Mouse (Mus musculus): ENCODE data around the gene Ankib1.
A peak's percentile ranks its signal among the peaks of the same experiment; 100 is the strongest.
"Not testable (repeated sequence)": the region's sequence is repeated elsewhere in the genome, so short reads cannot be mapped to it uniquely, and the experiment has no call there.

Gene Ankib1

GRCm38 (mm10) chr5:3723415-3723814 lies 79.3 kb downstream of the Ankib1 start:
- no peak for DNase-seq (ENCODE audit: low spot score)

DNA sequence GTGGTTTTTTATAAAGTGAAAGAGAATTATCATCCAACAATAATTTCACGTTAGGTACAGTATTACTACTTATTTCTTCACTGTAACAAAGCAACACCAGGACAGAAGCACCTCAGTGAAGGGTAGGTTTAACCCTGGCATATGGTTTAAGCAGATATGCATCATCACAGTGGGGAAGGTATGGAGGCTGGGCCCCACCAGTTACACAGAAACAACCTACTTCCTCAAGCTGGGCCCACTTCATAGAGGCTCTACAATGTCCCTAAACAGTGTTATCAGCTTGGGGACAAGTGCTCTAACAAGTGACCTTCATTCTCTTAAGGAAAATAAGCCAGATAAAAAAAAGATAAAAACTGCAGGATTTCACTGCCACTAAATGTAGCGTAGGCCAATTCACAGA lies 79.9 kb downstream of the Ankib1 start:
- no peak for DNase-seq (ENCODE audit: low spot score)

DNA sequence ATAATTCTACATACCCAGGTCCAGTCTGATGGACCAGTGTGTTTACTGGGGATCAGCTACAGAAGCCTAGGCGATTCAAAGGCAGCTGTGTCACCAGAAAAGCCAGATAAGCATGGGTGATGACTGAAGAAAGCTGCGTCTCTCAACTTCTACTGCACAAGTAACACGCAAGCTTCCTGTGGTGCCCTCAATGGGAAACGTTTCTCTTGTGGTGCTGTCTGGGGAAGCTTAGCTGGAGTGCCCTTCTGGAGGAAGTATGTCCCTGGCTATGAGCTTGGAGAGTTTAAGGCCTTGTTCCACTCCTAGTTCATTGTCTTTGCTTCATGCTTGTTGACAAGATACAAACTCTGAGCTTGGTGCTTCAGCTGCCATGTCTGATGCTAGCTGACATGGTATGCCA lies 83.4 kb downstream of the Ankib1 start:
- no peak for DNase-seq (ENCODE audit: low spot score)

- no peak for DNase-seq (ENCODE audit: low spot score)
Measured at GRCm38 (mm10) chr5:3715800-3716199, 86.9 kb downstream of the Ankib1 start.

DNA sequence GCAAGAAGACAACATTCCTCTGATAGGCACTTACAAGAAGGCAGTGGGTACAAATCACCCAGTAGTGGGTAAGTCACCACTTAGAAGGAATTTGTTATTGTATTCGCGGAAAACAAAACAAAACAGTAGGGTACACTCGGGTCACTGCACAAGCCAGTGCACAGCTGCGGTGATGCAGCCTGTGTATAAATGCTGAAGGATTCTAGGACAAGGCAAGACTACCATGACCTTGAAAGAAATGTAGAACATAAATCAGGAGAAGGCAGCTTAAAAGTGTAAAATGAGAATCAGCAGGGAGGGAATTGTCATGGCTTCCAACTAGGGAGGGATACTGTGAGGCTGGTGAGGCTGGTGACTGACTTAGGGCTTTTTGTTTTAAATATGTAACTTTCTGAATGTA lies 100.5 kb downstream of the Ankib1 start:
- no peak for DNase-seq (ENCODE audit: low spot score)

GRCm38 (mm10) chr5:3700025-3700424 lies 102.7 kb downstream of the Ankib1 start:
- DNase-seq (ENCODE audit: low spot score): no peak

DNA sequence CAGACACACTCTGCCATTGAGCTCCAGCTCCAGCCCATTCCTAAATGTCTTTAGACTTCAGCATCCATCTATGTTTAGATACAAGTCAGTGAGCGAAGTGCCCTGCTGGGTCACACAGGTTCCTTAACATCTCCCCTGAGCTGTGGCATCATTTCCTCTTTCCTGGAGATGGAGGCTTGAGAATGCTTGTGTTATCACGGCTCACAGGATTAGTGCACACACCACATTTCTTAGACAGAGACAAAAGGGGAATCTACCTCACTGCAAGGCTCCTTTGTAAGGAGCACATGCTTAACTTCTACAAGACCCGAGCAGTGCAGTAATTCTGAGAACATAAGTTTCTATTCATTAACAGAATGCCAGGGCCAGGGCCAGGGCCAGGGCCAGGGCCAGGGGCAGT lies 106.7 kb downstream of the Ankib1 start:
- no peak for DNase-seq (ENCODE audit: low spot score)

- no peak for DNase-seq (ENCODE audit: low spot score)
Measured at GRCm38 (mm10) chr5:3695191-3695590, 107.5 kb downstream of the Ankib1 start.

- DNase-seq (ENCODE audit: low spot score): no peak
Measured at GRCm38 (mm10) chr5:3692956-3693355, 109.8 kb downstream of the Ankib1 start.

GRCm38 (mm10) chr5:3691283-3691682 lies 111.4 kb downstream of the Ankib1 start:
- DNase-seq (ENCODE audit: low spot score): no peak

GRCm38 (mm10) chr5:3688298-3688697 lies 114.4 kb downstream of the Ankib1 start:
- no peak for DNase-seq (ENCODE audit: low spot score)

DNA sequence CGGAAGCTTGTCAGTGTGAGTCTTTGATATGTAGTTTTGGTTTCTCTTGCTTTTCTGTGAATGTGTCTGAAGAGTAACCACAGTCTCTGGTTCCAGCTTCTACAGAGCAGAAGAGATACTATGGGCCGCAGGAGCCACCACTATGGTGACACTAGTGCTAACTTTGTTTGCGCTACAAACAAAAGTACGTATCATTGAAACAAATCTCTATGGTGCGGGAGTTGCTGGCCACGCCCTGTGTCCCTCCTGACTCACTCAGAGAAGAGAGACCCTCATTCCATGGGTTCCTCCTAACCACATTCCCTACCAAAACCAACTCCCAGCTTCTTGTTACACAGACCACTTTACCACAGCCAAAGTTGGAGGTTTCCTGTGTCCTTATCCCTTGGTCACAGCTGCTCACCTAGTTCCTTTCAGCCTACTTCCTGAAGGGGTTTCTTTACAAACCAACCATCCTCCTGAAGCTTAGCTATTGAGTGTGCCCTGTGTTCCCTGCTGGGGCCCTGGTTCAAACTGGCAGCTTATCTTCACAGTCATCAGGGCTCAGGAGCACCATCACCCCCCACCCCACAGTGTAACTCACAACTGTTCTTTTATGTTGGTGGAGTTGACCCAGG lies 132.7 kb downstream of the Ankib1 start:
- DNase-seq (ENCODE audit: low spot score): no peak

DNA sequence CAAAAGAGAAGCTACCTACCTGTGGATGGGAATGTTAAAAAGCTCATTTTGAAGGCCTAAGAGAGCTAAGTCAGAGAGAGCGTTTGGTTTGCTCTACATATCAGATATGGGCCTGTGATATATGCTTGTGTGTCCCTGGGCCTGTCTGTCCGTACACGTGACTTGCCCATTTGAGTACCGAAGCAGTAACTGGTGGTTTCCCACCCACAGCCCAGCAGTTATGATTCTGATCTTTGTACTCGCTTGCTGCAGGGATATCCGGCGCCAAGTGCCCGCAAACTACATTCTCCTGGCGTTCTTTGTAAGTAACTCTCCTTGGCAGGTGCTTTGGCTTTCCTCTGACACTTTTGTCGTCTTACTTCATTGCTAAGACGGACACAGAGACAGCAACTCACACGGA lies 136.1 kb downstream of the Ankib1 start:
- DNase-seq (ENCODE audit: low spot score): no peak

DNA sequence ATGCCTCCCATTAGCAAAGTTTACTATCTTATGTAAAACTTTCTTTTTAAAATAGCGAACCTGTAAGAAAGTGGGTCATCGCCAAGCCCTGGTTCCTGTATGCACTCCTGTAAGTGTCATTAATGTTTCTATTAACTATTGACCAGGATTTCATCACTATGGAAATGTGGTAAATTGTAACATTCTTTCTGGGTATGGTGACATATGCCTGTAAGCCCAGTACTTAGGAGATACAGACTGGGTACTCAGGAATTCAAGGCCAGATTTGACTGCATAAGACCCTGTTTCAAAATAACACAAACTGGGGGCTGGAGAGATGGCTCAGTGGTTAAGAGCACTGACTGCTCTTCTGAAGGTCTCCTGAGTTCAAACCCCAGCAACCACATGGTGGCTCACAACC lies 137.5 kb downstream of the Ankib1 start:
- no peak for DNase-seq (ENCODE audit: low spot score)

DNA sequence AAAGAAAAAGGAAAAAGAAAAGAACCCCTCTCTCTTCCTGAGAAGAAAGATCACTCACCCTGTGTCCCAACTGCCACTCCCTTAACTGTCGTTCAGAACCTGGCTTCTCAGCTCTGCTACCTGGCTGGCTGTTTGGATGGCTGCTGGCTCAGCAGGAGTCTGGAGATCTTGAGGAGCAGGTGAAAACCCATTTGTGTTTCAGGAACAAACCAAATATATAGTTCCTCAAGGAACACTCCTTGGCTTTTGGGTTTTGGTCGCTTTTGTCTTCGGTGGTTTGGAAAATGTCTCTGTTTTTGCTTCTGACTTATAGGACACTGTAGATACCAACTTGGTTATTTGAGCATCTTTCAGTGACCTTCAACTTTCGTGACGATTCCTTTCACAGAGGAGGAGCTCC lies 145.6 kb downstream of the Ankib1 start, which contains the start of gene Gatad1:
Gene Gatad1 (minus strand): TSS at position 101 of the 400 bp plus-strand sequence.
- no peak for DNase-seq (ENCODE audit: low spot score)

- no peak for DNase-seq (ENCODE audit: low spot score)
Measured at GRCm38 (mm10) chr5:3653801-3654200, 148.9 kb downstream of the Ankib1 start.

DNA sequence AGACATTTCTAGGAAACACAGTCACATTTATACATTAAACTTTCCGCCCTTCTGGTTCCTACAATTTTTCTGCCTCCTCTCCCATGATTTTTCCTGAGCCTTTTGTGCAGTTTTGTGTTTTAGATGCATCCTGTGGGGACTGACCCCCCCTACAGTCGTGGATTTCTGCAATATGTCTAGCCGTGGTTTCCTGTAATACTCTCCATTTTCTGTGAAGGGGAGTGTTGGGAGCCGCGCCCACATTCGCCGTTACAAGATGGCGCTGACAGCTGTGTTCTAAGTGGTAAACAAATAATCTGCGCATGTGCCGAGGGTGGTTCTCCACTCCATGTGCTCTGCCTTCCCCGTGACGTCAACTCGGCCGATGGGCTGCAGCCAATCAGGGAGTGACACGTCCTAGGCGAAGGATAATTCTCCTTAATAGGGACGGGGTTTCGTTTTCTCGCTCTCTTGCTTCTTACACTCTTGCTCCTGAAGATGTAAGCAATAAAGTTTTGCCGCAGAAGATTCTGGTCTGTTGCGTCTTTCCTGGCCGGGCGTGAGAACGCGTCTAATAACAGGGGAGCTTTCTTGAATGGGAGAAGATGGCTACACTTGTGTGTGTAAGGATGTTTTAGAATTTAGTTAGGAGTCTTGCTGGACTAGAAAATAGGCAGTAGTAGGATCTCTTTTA lies 149.7 kb downstream of the Ankib1 start:
- not testable (repeated sequence) for DNase-seq (ENCODE audit: low spot score)

- DNase-seq (ENCODE audit: low spot score): no peak
Measured at GRCm38 (mm10) chr5:3651621-3652020, 151.1 kb downstream of the Ankib1 start.

DNA sequence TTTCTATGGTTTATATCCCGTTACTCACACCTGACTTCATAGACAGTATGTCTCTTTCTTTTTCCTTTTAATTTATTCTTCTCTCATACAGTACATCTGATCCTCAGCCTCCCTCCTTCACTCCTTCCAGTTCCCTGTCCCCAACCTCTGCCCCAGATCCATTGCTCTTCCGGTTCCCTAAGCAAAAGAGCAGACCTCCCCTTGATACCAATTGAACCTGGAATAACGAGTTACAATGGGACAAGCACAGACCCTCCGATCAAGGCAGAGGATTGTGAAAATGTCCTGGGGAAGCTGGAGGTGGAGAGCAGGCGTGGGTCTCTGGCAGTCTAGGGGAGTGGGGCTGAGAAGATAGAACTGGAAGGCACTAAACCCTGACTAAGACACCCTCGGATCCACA lies 151.8 kb downstream of the Ankib1 start, which contains the start of gene Tmbim7:
Gene Tmbim7 (plus strand): TSS at position 301 of the 400 bp plus-strand sequence.
- no peak for DNase-seq (ENCODE audit: low spot score)

DNA sequence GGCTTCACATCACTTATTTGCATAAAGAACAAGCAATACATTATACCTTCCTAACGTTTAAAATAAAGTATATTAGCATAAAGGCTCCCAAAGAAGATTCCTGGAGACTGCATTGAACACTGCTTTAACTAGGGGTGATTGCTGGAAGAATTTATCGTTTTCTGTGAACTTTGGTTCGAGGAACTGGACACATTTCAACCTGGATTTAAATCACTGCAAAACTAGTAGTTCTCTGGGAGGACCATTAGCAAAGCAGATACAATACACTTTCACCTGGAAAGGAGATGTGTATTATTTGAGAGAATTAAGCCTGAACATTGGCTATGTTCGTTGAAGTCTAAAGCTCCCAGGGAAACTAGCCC lies 153.9 kb downstream of the Ankib1 start:
- DNase-seq (ENCODE audit: low spot score): no peak

DNA sequence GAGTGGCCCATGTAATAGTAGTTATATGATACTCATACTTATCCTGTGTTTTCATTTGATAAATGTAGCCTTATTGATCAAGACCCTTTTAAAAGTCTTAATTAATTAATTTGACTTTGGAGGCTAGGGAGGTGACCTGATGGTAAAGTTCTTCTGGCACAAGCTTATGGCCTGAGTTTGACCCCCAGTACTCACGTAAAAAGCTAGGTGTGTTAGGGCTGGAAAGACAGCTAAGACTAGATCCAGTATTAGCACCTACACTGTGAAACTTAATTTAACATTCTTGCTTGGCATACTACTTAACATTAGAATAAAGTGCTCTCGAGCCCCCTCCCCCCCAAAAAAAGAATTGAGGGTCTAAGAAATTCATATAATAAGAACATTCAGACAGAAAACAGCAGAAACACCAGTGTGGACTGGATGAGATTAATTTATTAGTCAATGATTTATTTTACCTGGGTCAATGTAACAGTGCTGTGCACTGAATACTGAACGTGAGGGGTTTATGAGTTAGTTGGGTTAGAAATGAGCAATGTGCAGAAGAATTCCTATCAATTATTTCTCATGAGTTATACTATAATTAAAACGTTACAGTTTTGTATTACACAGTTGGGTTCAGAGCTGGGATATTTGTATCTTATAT lies 154.4 kb downstream of the Ankib1 start:
- no peak for DNase-seq (ENCODE audit: low spot score)

DNA sequence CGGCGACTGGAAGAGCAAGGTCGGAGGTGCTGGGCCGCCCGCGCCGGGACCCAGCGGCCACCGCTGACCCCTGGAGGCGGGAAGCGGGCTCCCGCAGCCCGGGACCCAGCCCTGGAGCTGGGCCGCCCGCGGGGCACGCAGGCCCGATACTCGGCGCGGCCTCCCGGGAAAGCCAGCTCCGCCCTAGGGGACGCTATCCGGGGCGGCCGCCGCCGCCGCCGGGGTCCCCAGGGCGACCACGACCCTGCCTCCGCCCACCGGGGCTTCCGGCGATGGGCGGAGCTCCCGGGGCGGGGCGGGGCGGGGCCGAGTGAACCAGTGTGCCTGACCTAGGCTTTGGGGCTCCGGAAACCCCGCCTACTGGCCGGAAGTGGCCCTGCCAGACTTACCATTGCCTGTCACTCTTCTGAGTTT lies 155.0 kb downstream of the Ankib1 start:
- DNase-seq (ENCODE audit: low spot score): peak; percentile 83

GRCm38 (mm10) chr5:3646991-3647707 lies 155.6 kb downstream of the Ankib1 start:
- peak; percentile 67 for DNase-seq (ENCODE audit: low spot score)
